Mouse (Mus musculus) liver, embryonic 13.5 days (tissue): ENCODE data around the gene Cpe. TPM values are rescaled to one million over a fixed set of nuclear protein-coding genes. Genes with fewer than 3 reads are reported as not detected.

Source experiments
- polyA plus RNA-seq: library from polyadenylated mRNA; unstranded; fragments of >200 nt; fragmentation: Nextera tagmentation; extraction: Ambion mirVana; gene quantifications from 2 replicates; pipeline ENCODE4 v1.2.1, GENCODE M21; 2015

Gene Cpe
- polyA plus RNA-seq, 1 experiment from 2014 or later, result 5.0 TPM

Other genes with a start within 250 kb of the Cpe start
- gene Msmo1, start 40.7 kb upstream of the Cpe start, polyA plus RNA-seq, result 114 and 138 TPM in 2 replicates
- 3.8 and 4.0 TPM in 2 replicates for gene Klhl2, start 157.0 kb upstream of the Cpe start, polyA plus RNA-seq